Mouse (Mus musculus) erythroid progenitor cell, adult 5-6 weeks (primary cell): ENCODE measurements around the gene E130208F15Rik. TPM values are rescaled to one million over a fixed set of nuclear protein-coding genes. Genes with fewer than 3 reads are reported as not detected.

Experiments
- ATAC-seq: replicated peaks from 2 replicates; pipeline ENCODE4 v1.8.0; 2016; ENCODE audit warnings: moderate number of reproducible peaks, mild to moderate bottlenecking, moderate TSS enrichment, inconsistent platforms; ENCODE audit not compliant: poor library complexity, low FRiP score, severe bottlenecking
- total RNA-seq, 2 experiments: library from RNA; stranded (forward) in 1 of 2; stranded (reverse) in 1 of 2; fragments of 150-400 nt in 1 of 2; fragments of 186-747, 209-891 nt in 1 of 2; gene quantifications; 2 replicates each; pipeline versions ENCODE4 v1.2.3 to v1.2.4; 2015 to 2017; ENCODE audit warnings: low replicate concordance in 2 of 2

Gene E130208F15Rik
- total RNA-seq, 2 experiments from 2014 or later: not detected

- no peak for ATAC-seq
Measured at GRCm38 (mm10) chr7:30331887-30332286, 10.3 kb downstream of the E130208F15Rik start.

DNA sequence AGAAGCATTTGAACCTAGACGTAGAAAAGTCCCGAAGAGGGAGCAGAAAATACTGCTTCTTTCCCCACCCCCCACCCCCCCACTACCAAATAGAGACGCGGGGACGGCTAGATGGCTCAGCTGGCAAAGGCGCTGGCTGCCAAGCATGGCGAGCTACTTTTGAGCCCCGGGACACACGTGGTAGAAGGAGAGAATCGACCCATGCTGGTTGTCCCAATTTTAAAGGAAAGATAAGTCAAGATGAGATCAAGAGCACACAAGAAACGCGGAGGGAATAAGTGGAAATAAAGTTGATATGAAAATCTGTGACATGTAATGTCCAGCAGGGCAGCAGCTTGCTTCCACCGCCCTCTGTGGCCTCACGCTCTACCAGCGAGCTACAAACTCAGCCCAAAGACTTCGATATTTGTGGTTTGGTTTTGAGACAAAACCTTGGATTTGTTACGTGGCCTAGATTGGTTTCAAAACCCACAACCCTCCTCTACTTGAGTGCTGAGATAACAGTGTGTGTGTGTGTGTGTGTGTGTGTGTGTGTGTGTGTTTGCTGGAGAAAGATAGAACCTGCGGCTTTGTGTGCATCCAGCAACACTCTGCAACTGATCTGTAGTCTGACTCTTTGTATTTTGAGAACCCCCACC is 11.2 kb downstream of the E130208F15Rik start:
- ATAC-seq: no peak

- no peak for ATAC-seq
Measured at GRCm38 (mm10) chr7:30333436-30333835, 11.9 kb downstream of the E130208F15Rik start.

GRCm38 (mm10) chr7:30334563-30334962 is 13.0 kb downstream of the E130208F15Rik start:
- no peak for ATAC-seq

- ATAC-seq: no peak
Measured at GRCm38 (mm10) chr7:30335688-30336087, 14.1 kb downstream of the E130208F15Rik start.

- ATAC-seq: no peak
Measured at GRCm38 (mm10) chr7:30336384-30336783, 14.8 kb downstream of the E130208F15Rik start.

DNA sequence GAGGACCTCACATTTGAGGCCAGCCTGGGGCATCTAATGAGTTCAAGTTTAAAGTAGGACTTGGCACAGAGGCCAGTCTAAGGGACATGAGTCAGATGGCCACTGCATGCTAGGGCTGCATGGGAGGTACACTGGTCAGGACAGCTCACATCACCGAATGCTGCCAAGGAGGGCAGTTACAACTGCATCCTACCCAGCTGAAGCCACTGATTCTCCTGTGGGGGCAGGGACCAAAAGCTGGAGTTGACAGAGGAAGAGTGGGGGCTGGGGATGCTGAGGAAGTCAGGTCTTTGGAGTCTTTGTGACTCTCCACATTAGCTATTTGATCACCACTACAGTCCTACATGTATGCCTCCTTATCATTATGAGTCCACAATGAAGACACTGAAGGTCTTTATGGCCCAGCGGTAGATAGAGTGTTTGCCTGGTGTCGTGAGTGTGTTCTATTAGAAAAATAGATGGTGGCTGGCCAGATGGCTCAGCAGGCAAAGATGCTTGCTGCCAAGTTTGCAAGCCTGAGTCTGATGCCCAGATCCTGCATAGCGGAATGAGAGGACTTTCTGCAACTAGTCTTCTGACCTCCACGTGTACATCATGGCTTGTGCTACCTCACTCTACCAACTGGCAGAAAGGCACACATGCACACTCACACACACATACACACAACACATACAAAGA is 18.0 kb downstream of the E130208F15Rik start:
- ATAC-seq: no peak

- no peak for ATAC-seq
Measured at GRCm38 (mm10) chr7:30346635-30347379, 25.3 kb downstream of the E130208F15Rik start.

DNA sequence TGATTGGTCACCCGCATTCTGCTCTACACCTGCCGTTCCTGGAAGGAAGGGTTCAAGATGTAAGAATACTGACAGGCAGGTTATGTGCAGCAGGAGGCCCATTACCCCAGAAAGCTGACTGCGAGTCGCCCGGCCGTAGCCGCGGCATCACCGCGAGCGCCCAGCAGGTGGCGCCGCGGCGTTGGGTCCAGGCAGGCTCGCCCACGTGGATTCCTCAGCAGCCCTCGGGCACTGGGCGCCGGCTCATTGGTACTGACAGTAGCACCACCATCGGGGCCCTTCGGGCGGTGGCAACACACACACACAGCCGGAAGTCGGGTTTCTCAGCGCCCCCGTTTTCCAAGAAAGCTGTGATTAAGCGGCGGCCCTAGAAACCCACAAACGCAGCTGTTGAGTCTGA is 26.3 kb downstream of the E130208F15Rik start:
- no peak for ATAC-seq

GRCm38 (mm10) chr7:30353279-30353822 is 31.8 kb downstream of the E130208F15Rik start:
- no peak for ATAC-seq

DNA sequence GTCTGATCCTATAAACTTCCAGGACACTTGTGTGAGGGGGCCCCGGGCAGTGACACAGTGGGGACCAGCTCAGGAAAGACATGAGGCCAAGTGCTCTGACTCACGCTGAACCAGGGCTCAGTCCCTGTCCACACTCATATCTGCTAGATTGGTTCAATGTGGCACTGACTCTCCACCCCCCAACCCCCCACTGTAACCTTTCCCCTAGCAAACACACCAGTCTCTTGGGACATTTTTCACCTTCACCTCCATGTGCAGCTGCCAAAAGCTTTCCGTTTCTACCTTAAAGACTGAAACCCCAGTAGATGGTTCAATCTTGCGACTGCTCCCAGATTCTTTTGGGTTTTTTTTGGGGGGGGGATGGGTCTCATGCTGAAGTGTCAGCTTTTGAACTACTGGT is 32.5 kb downstream of the E130208F15Rik start:
- ATAC-seq: no peak

GRCm38 (mm10) chr7:30358378-30359186 is 37.0 kb downstream of the E130208F15Rik start:
- ATAC-seq: no peak

- no peak for ATAC-seq
Measured at GRCm38 (mm10) chr7:30359276-30359865, 37.8 kb downstream of the E130208F15Rik start.

DNA sequence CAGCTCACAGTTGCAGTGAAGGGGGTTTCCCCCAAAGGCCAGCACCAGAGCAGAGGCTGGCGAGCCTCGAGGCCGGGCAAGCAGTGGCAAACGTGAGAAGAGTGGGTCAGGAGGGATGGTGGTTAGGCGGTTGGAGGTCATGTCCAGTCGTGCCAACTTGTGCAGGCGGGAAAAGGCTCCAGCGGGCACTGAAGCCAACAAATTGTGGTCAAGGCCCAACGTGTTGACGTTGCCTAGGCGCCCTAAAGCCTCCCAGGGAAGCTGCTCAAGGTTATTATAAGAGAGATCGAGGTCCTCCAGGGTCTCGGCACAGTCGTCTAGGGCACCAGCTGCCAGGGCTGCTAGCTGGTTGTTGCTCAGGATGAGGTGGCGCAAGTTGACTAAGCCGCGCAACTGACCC is 38.5 kb downstream of the E130208F15Rik start:
- no peak for ATAC-seq

- no peak for ATAC-seq
Measured at GRCm38 (mm10) chr7:30362652-30363343, 41.3 kb downstream of the E130208F15Rik start, which contains the start of gene Lrfn3. Gene Lrfn3 (minus strand): TSS chr7:30362772.

GRCm38 (mm10) chr7:30363344-30363738 is 41.8 kb downstream of the E130208F15Rik start:
- ATAC-seq: no peak

- ATAC-seq: no peak
Measured at GRCm38 (mm10) chr7:30367466-30367865, 45.9 kb downstream of the E130208F15Rik start.
